Mouse (Mus musculus) frontal cortex, adult 2 months (tissue): ENCODE measurements around the gene Reps2. TPM values are rescaled to one million over a fixed set of nuclear protein-coding genes. Genes with fewer than 3 reads are reported as not detected.

Source experiments
- DNase-seq, 2 experiments: peaks; one replicate each; pipeline ENCODE4 v3.0.0; 2022; ENCODE audit warnings: low spot score in 1 of 2; ENCODE audit errors: extremely low spot score in 1 of 2
- polyA plus RNA-seq: library from polyadenylated mRNA; depleted of rRNA; stranded (reverse); fragments of >200 nt; gene quantifications from 2 replicates; pipeline ENCODE4 v1.2.3, GENCODE M21; 2012

Reps2 gene
- polyA plus RNA-seq, 1 experiment = 31.0 TPM

GRCm38 (mm10) chrX:162503436-162503835 is 140.0 kb downstream of the Reps2 start:
- DNase-seq = peak in 1 of 2 experiments; percentile 61

DNA sequence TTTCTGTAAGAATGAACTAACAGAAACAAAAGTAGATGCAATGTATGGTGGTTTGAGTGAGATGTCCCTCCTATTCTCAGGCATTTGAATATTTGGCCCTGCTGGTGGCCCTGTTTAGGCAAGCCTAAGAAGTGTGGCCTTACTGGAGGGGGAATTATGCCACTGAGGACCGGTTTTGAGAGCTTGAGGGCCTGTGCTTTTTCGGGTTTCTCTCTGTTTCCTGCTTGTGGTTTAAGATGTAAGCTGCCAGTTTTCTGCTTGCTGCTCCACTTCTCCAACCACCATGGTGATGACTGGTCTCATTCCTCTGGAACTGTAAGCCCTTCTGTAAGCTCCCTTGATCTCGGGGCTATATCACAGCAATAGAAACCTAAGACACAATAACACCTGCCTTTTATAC is 142.5 kb downstream of the Reps2 start:
- DNase-seq = no peak

GRCm38 (mm10) chrX:162496485-162496884 is 147.0 kb downstream of the Reps2 start:
- DNase-seq = no peak

GRCm38 (mm10) chrX:162488630-162489029 is 154.8 kb downstream of the Reps2 start:
- no peak for DNase-seq

- no peak for DNase-seq
These were observed 155.7 kb downstream of the Reps2 start for GRCm38 (mm10) chrX:162487734-162488133.

GRCm38 (mm10) chrX:162470213-162470612 is 173.2 kb downstream of the Reps2 start:
- DNase-seq = no peak

DNA sequence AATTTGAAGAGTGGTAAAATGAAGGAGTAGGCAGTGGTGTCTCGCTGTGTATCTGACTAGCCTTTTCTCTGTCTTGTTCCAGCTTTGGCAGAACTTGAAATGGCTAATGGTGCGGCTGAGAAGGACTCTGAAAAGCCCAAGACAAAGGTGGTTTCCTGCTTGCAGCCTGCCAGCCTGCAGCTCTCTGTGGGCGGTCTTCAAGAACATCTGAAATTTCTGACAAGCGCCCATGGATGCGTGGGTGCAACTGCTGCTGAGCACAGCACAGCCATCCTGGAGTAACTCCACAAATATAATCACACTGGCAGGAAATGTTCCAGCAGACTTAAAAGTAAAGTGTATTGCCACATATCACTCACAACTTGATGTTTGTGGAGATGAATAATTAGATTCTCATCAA is 181.3 kb downstream of the Reps2 start:
- peak; percentile 75 to 78 for DNase-seq

DNA sequence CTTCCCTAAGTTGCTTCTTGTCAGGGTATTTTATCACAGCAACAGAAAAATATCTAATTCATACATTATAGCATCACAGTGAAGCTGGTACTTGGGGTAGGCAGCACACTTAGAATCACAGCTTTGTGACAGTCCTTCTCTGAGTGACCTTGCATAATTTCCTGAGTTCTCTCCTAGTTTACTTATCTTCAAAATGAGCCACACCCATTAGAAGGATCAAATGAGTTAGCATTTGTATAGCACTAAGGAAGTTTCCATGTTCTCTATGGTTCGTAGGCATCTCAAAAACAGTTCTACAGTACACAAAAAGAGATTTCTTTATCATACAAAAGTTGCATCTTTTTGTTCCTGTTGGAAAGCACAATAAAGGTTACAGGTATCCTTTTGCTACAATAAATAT is 187.0 kb downstream of the Reps2 start:
- DNase-seq = no peak

DNA sequence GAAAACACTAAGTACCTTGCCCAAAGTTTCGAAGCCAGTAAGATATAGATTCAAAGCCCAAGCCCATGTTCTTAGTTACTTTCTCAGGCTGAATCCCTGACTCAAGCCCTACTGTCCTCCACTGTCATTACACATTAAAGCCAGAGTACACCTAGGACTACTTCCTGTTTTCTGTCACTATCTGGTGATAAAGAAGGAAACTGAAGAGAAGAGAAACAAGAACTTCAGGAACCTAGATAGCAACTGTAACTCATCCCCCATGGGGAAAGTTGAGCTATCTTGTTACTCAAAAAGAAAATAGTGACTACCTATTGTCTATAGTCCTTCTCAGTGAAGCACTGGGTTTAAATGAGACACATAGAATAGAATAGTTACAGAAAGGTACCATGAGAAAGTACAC is 188.1 kb downstream of the Reps2 start:
- DNase-seq = no peak

- DNase-seq = peak in 1 of 2 experiments; percentile 15
These were observed 189.5 kb downstream of the Reps2 start for GRCm38 (mm10) chrX:162453821-162454402.

- DNase-seq = no peak
These were observed 190.8 kb downstream of the Reps2 start for GRCm38 (mm10) chrX:162452642-162453041.

DNA sequence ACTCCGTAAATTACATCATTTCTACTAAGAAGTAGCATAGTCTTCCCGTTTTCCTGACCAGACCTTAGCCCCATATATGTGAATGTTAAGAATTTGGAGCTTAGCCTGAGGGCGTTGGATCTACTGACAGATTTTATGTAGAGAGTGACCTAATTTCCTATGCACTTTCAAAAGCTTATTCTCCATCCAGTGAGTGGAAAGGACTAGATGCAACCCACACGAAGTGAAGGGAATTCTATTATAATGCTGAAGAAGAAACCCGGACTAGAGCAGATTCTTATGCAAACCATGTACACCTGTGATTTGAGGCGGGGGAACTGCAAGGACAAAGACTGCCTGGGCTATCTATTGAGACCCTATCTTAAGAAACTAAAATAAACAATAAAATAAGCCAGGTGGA is 195.5 kb downstream of the Reps2 start:
- no peak for DNase-seq

DNA sequence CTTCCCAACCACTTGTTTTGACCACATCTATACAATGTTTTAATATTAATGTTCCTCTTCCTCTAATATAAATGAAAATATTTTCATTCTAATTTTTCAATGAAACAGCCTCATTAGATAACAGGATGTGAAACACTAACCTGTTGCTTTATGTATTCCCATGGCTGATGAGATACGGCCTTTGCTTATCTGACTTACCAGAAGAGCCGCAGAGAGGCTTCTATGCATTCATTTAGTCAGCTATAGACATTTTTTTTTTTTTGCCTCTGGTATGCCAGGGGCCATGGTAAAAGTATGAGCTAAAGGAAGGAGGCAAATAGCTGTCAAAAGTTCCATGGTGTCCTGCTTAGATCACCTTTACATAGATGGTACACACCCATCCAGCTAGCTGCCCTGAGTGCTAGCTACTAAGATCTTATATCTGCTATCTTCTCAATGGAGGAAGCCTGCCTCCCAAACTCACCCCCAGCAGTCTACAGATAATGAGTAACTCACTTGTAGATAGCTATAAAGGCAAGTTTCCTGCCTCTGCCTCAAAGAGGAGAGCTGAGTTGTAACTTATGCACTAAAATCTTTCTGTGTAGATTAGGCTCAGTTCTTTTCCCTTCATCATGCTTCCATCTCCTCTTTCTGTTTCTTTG is 196.7 kb downstream of the Reps2 start:
- DNase-seq = no peak

DNA sequence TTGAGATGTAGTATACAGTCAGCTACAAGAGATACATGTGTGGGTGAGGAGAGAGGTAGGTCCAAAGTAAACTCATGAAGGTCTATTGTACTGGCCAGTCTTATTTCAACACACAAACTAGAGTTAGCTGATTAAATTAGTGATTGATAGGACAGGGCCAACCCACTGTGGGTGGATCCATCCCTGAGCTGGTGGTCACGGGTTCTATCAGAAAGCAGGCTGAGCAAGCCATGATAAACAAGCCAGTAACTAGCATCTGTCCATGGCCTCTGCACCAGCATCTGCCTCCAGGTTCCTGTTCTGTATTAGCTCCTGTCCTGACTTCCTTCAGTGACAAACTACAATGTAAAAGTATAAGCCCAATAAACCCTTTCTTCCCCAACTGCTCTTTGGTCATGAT is 200.1 kb downstream of the Reps2 start:
- DNase-seq = no peak

GRCm38 (mm10) chrX:162442970-162443369 is 200.5 kb downstream of the Reps2 start:
- DNase-seq = no peak

GRCm38 (mm10) chrX:162432776-162433543 is 210.5 kb downstream of the Reps2 start:
- no peak for DNase-seq

DNA sequence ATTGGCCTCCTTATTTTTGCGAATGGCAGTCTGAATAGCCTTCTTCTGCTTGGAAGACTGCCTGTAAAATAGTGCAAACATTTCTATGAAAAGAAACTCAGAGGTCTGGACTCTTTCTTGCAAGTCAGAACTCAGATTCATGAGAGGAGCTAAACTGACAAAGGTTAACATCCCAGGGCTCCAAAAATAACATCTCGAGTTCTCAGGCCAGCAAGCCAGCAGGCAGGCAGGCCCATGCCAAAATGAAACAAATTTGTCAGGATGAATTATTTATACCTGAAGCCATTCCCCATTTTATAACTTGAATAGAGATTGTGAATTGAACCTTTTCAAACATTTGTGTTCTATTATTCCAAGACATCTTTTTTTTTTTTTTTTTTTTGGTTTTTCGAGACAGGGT is 215.8 kb downstream of the Reps2 start:
- no peak for DNase-seq

GRCm38 (mm10) chrX:162419431-162419830 is 224.0 kb downstream of the Reps2 start:
- DNase-seq = no peak

GRCm38 (mm10) chrX:162413124-162413523 is 230.3 kb downstream of the Reps2 start:
- peak in 1 of 2 experiments; percentile 29 for DNase-seq

- DNase-seq = no peak
These were observed 236.2 kb downstream of the Reps2 start for GRCm38 (mm10) chrX:162407291-162407690.

DNA sequence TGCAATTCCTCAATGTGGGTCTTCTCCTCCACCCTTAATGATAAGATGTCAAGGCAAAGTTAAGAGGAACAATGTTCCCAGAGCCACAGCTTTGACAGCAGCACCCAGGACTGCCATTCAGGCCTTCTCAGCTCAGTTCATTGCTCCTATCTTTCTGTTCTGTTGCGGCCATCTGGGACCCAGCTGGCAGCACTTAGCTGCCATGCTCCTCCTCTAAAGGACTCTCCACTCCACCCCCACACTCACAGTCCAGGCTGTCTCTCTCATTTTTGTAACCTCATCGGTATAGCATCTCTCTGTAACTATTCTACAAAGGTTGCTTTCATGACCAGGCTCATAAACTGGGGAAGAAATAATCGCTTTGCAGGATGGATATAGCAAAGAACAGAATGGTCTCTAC is 241.0 kb downstream of the Reps2 start:
- peak in 1 of 2 experiments; percentile 13 for DNase-seq

DNA sequence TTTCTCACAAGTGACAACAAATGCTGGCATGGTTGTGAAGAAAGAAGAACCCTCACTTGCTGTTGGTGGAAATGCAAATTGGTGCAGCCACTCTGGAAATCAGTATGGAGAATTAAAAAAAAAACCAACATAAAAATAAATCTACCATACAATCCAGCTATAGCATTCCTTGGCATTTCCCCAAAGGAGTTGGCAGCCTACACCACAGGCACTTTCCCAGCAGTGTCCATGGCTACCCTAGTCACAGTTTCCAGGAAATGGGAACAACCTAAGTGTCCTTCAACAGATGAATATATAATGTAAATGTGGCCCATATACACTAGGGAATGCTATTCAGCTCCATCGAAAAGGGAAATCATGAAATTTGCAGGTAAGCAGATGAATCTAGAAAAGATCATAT is 262.7 kb downstream of the Reps2 start:
- peak in 1 of 2 experiments; percentile 21 for DNase-seq
